Mouse (Mus musculus) kidney, postnatal 0 days (tissue): ENCODE measurements at regions not wholly inside any gene's neighbourhood (a gene's known extent, or its start where the extent isn't known, plus 50 kb on each side); places are given as distances from the start of the nearest gene placed in this dataset.

Experiments used
- ATAC-seq: fragments of 200-750 bp; cut with Nextera tagmentation; replicated peaks from 2 replicates; pipeline ENCODE4 v1.8.0; 2017; ENCODE audit warnings: low read depth, moderate number of reproducible peaks, moderate TSS enrichment, moderate library complexity; ENCODE audit not compliant: low FRiP score
- DNase-seq: peaks from one replicate; pipeline ENCODE4 v3.0.0-alpha.2; 2016; ENCODE audit warnings: low spot score
- H3K27ac ChIP-seq: fragments of 300-500 bp; sonication (generic); 2 replicates; pipeline ENCODE4 v1.5.1; 2014; ENCODE audit warnings: mild to moderate bottlenecking
- H3K27me3 ChIP-seq: fragments of 300-500 bp; sonication (generic); 2 replicates; pipeline ENCODE4 v1.6.1; 2014; ENCODE audit warnings: low read length, mixed read lengths; ENCODE audit not compliant: insufficient read depth
- H3K36me3 ChIP-seq: fragments of 300-500 bp; sonication (generic); 2 replicates; pipeline ENCODE4 v1.6.1; 2014; ENCODE audit warnings: low read length, mixed read lengths; ENCODE audit not compliant: insufficient read depth
- H3K4me1 ChIP-seq: fragments of 300-500 bp; sonication (generic); replicated peaks from 2 replicates; pipeline ENCODE4 v1.6.1; 2014; ENCODE audit warnings: antibody characterized with exemption, low read length, mixed read lengths; ENCODE audit not compliant: insufficient read depth
- H3K4me2 ChIP-seq: fragments of 300-500 bp; sonication (generic); 2 replicates; pipeline ENCODE4 v1.6.1; 2014; ENCODE audit warnings: mild to moderate bottlenecking, low read length, moderate library complexity, mixed read lengths
- H3K4me3 ChIP-seq: fragments of 300-500 bp; sonication (generic); replicated peaks from 2 replicates; pipeline ENCODE4 v1.5.1; 2014; ENCODE audit warnings: low read depth, low read length
- H3K9ac ChIP-seq: fragments of 300-500 bp; sonication (generic); 2 replicates; pipeline ENCODE4 v1.6.1; 2014; ENCODE audit warnings: low read depth, low read length
- H3K9me3 ChIP-seq: fragments of 300-500 bp; sonication (generic); replicated peaks from 2 replicates; pipeline ENCODE4 v1.6.1; 2016; ENCODE audit warnings: low read length, inconsistent platforms, mixed read lengths
- CTCF ChIP-seq: IDR thresholded peaks from 2 replicates; pipeline ENCODE4 v1.5.1; 2016; ENCODE audit warnings: antibody characterized with exemption, low read depth, mild to moderate bottlenecking, moderate library complexity
- WGBS: fragments of 180-500 bp; shearing (Covaris S2); extraction: QIAGEN DNeasy Blood & Tissue Kit; methylation state at CpG from one replicate; pipeline ENCODE4 v1.1.7; 2014; 5-methylcytosine and 5-hydroxymethylcytosine counted together

GRCm38 (mm10) chr2:46187265-46187888 is 1070.2 kb upstream of the Zeb2 start:
- no peaks in the 10 kb centered on the region for H3K36me3 ChIP-seq
- no peak overlapping the region for H3K4me2 ChIP-seq
- H3K27ac ChIP-seq: no peak overlapping the region
- H3K9ac ChIP-seq: no peak overlapping the region
- H3K4me1 ChIP-seq: no peaks in the 10 kb centered on the region
- H3K27me3 ChIP-seq: no peaks in the 10 kb centered on the region
- no peaks in the 10 kb centered on the region for H3K9me3 ChIP-seq
- ATAC-seq: no peak
- no peak for TF ChIP-seq CTCF
- DNase-seq: peak; percentile 43
- no peak overlapping the region for H3K4me3 ChIP-seq

DNA sequence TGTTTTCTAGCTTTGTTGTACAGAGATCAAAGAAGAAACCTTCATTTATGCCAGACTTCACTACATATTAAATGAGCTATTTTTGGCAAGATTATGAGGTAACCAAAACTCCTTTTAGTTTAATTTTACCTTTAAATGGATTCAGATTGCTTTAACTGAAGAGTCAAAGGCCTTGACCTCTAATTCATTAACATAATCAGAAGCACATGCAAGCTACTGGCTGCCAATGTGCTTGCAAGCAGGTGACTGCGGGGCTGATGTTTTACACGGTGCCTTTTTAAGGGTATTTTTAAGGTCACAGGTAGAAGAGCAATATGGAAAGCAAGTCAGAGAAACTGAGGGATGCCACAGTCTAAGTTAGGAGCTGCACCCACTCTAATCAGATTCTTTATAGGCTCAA is 1066.0 kb upstream of the Zeb2 start:
- Histone ChIP-seq H3K4me2 (no peak overlapping the region), H3K27me3 (no peaks in the 10 kb centered on the region), H3K27ac (no peak overlapping the region), H3K36me3 (no peaks in the 10 kb centered on the region), H3K4me3 (no peak overlapping the region), H3K9me3 (no peaks in the 10 kb centered on the region), H3K9ac (no peak overlapping the region), H3K4me1 (no peaks in the 10 kb centered on the region; the same call in 1 of the 2 replicates)
- 63% methylated on average over 2 of the region's 2 CpGs for WGBS
- ATAC-seq: no peak
- no peak for DNase-seq
- TF ChIP-seq CTCF: no peak

DNA sequence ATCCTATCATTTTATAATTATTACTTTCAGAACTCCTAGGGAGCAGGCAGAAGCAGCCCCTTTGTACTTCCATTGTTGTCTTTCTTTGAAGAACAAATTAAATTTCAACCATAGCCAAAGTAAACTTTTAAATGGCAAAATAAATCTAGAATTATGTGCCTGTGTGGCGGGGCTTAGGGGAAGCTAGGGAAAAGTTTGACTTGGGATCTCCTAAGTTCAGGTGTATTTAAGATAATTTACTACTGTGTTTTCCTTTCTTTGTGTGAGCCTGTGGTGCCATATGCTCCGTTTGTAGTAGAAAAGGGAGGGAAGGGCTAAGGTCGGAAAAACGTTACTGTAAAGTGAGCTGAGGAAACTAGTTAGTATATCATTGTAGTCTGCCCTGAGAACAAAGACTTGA is 1062.5 kb upstream of the Zeb2 start:
- ATAC-seq: no peak
- no peak overlapping the region for H3K4me2 ChIP-seq
- H3K4me1 ChIP-seq: no peaks in the 10 kb centered on the region; the same call in 1 of the 2 replicates
- H3K36me3 ChIP-seq: no peaks in the 10 kb centered on the region
- no peak overlapping the region for H3K4me3 ChIP-seq
- no peaks in the 10 kb centered on the region for H3K27me3 ChIP-seq
- no peak for TF ChIP-seq CTCF
- H3K27ac ChIP-seq: no peak overlapping the region
- no peak overlapping the region for H3K9ac ChIP-seq
- peak; percentile 65 for DNase-seq
- no peaks in the 10 kb centered on the region for H3K9me3 ChIP-seq
- 18% methylated on average over 4 of the region's 4 CpGs for WGBS

- no peaks in the 10 kb centered on the region for H3K4me1 ChIP-seq
- ATAC-seq: no peak
- H3K9me3 ChIP-seq: no peaks in the 10 kb centered on the region
- H3K4me3 ChIP-seq: no peak overlapping the region
- no peak for DNase-seq
- H3K4me2 ChIP-seq: no peak overlapping the region
- TF ChIP-seq CTCF: no peak
- no peak overlapping the region for H3K9ac ChIP-seq
- H3K27ac ChIP-seq: no peak overlapping the region
- WGBS: 60% methylated on average over 1 of the region's 1 CpGs
- H3K27me3 ChIP-seq: no peaks in the 10 kb centered on the region
- no peaks in the 10 kb centered on the region for H3K36me3 ChIP-seq
Measured at GRCm38 (mm10) chr2:46168488-46168887, 1051.3 kb upstream of the Zeb2 start.

DNA sequence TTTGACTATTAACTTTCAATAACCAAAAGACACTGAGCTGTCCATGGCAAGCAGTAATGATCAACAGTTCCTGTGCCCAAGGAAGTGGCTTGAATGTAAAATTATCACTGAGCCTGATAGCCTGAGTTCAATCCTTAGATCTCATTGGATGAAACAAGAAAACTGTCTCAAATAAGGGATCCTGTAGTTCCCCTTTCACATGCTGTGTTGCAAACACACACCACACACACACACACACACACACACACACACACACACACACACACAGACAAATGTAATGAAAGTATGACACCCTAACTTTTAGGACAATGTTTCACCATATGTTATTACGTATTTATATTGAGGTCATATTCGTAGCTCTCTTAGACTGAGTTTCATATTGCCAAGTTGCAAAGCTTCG is 1032.7 kb upstream of the Zeb2 start:
- 91% methylated on average over 3 of the region's 3 CpGs for WGBS
- Histone ChIP-seq H3K9ac (no peak overlapping the region), H3K4me2 (no peak overlapping the region), H3K27me3 (no peaks in the 10 kb centered on the region), H3K4me3 (no peak overlapping the region), H3K27ac (no peak overlapping the region), H3K9me3 (no peaks in the 10 kb centered on the region), H3K36me3 (no peaks in the 10 kb centered on the region), H3K4me1 (no peaks in the 10 kb centered on the region)
- DNase-seq (no peak), ATAC-seq (no peak)
- TF ChIP-seq CTCF: no peak

DNA sequence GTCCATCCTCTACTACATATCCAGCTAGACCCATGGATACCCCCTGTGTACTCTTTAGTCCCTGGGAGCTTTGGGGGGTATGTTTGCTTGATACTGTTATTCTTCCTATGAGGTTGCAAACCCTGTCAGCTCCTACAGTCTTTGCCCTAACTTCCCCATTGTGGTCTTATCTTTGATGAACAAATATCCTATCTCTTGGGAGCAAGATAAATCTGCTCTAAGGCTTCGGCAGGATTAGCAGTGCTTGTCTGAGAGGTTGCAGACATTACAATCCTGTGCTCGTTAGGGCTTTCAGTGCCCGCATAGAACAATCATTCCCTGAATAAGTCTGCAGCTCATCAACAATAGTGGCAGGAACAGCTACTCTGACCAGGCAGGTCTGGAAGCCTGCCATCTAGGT is 1002.7 kb upstream of the Zeb2 start:
- H3K9me3 ChIP-seq: no peaks in the 10 kb centered on the region
- no peak for TF ChIP-seq CTCF

GRCm38 (mm10) chr2:46106991-46107390 is 989.8 kb upstream of the Zeb2 start:
- H3K27ac ChIP-seq: no peak overlapping the region
- H3K4me1 ChIP-seq: no peaks in the 10 kb centered on the region
- ATAC-seq (no peak), DNase-seq (no peak)
- H3K4me2 ChIP-seq: no peak overlapping the region
- no peak overlapping the region for H3K9ac ChIP-seq
- H3K4me3 ChIP-seq: no peak overlapping the region
- no peaks in the 10 kb centered on the region for H3K9me3 ChIP-seq
- TF ChIP-seq CTCF: no peak
- H3K27me3 ChIP-seq: no peaks in the 10 kb centered on the region
- H3K36me3 ChIP-seq: no peaks in the 10 kb centered on the region

More for the DNA sequence above, 1002.7 kb upstream of the Zeb2 start:
- ATAC-seq: no peak
- Histone ChIP-seq H3K4me2 (no peak overlapping the region), H3K36me3 (no peaks in the 10 kb centered on the region), H3K4me3 (no peak overlapping the region), H3K27me3 (no peaks in the 10 kb centered on the region), H3K27ac (no peak overlapping the region), H3K4me1 (no peaks in the 10 kb centered on the region), H3K9ac (no peak overlapping the region)
- no peak for DNase-seq
- 71% methylated on average over 3 of the region's 3 CpGs for WGBS
